Mouse (Mus musculus): ENCODE measurements around the gene Srgap3.

Srgap3 gene

GRCm38 (mm10) chr6:112818403-112818901, 128.6 kb downstream of the Srgap3 start:
- no peak for DNase-seq (ENCODE audit: low read depth)

- no peak for DNase-seq (ENCODE audit: low read depth)
These were observed 131.5 kb downstream of the Srgap3 start for GRCm38 (mm10) chr6:112815604-112816003.

- DNase-seq (ENCODE audit: low read depth): no peak
These were observed 132.5 kb downstream of the Srgap3 start for GRCm38 (mm10) chr6:112814525-112815086.

GRCm38 (mm10) chr6:112812884-112813283, 134.2 kb downstream of the Srgap3 start:
- DNase-seq (ENCODE audit: low read depth): no peak

GRCm38 (mm10) chr6:112810521-112810830, 136.6 kb downstream of the Srgap3 start:
- no peak for DNase-seq (ENCODE audit: low read depth)

GRCm38 (mm10) chr6:112809658-112810520, 137.2 kb downstream of the Srgap3 start:
- DNase-seq (ENCODE audit: low read depth): no peak

GRCm38 (mm10) chr6:112808738-112809137, 138.3 kb downstream of the Srgap3 start:
- DNase-seq (ENCODE audit: low read depth): no peak

GRCm38 (mm10) chr6:112801917-112802316, 145.1 kb downstream of the Srgap3 start:
- no peak for DNase-seq (ENCODE audit: low read depth)

GRCm38 (mm10) chr6:112798378-112798777, 148.7 kb downstream of the Srgap3 start:
- no peak for DNase-seq (ENCODE audit: low read depth)

- no peak for DNase-seq (ENCODE audit: low read depth)
These were observed 150.5 kb downstream of the Srgap3 start for GRCm38 (mm10) chr6:112796607-112797006.

GRCm38 (mm10) chr6:112793887-112794286, 153.2 kb downstream of the Srgap3 start:
- no peak for DNase-seq (ENCODE audit: low read depth)

GRCm38 (mm10) chr6:112789901-112790300, 157.2 kb downstream of the Srgap3 start:
- no peak for DNase-seq (ENCODE audit: low read depth)

- DNase-seq (ENCODE audit: low read depth): no peak
These were observed 158.4 kb downstream of the Srgap3 start for GRCm38 (mm10) chr6:112788617-112789016.

GRCm38 (mm10) chr6:112788174-112788573, 158.9 kb downstream of the Srgap3 start:
- DNase-seq (ENCODE audit: low read depth): no peak

GRCm38 (mm10) chr6:112781409-112782093, 165.5 kb downstream of the Srgap3 start:
- DNase-seq (ENCODE audit: low read depth): no peak

- DNase-seq (ENCODE audit: low read depth): no peak
These were observed 168.9 kb downstream of the Srgap3 start for GRCm38 (mm10) chr6:112778211-112778610.

- no peak for DNase-seq (ENCODE audit: low read depth)
These were observed 170.3 kb downstream of the Srgap3 start for GRCm38 (mm10) chr6:112776718-112777117.

- DNase-seq (ENCODE audit: low read depth): no peak
These were observed 173.3 kb downstream of the Srgap3 start for GRCm38 (mm10) chr6:112773754-112774153.

- DNase-seq (ENCODE audit: low read depth): no peak
These were observed 176.1 kb downstream of the Srgap3 start for GRCm38 (mm10) chr6:112770996-112771395.

- no peak for DNase-seq (ENCODE audit: low read depth)
These were observed 188.5 kb downstream of the Srgap3 start for GRCm38 (mm10) chr6:112758541-112758940.

- DNase-seq (ENCODE audit: low read depth): no peak
These were observed 190.2 kb downstream of the Srgap3 start for GRCm38 (mm10) chr6:112756866-112757265.

- DNase-seq (ENCODE audit: low read depth): no peak
These were observed 192.1 kb downstream of the Srgap3 start for GRCm38 (mm10) chr6:112754994-112755393.

- DNase-seq (ENCODE audit: low read depth): no peak
These were observed 194.5 kb downstream of the Srgap3 start for GRCm38 (mm10) chr6:112752517-112752916.
